Mouse (Mus musculus) intestine, embryonic 14.5 days (tissue): ENCODE results near the gene Pold4. TPM values are rescaled to one million over a fixed set of nuclear protein-coding genes. Genes with fewer than 3 reads are reported as not detected.

Experiments
- ATAC-seq: fragments of 200-750 bp; cut with Nextera tagmentation; replicated peaks from 2 replicates; pipeline ENCODE4 v1.8.0; 2017; ENCODE audit warnings: low read depth, moderate number of reproducible peaks, moderate TSS enrichment, moderate library complexity; ENCODE audit not compliant: low FRiP score, low TSS enrichment
- DNase-seq: peaks from one replicate; pipeline ENCODE4 v3.0.0-alpha.2; 2018; ENCODE audit warnings: low spot score
- H3K27ac ChIP-seq: fragments of 300-500 bp; sonication (generic); 2 replicates; pipeline ENCODE4 v1.5.1; 2014; ENCODE audit warnings: low read depth, mild to moderate bottlenecking, control low read depth
- H3K27me3 ChIP-seq: fragments of 300-500 bp; sonication (generic); replicated peaks from 2 replicates; pipeline ENCODE4 v1.6.1; 2014; ENCODE audit warnings: low read length, control low read depth; ENCODE audit not compliant: control insufficient read depth, insufficient read depth
- H3K36me3 ChIP-seq: fragments of 300-500 bp; sonication (generic); 2 replicates; pipeline ENCODE4 v1.6.1; 2014; ENCODE audit warnings: low read length, control low read depth; ENCODE audit not compliant: control insufficient read depth, insufficient read depth
- H3K4me1 ChIP-seq: fragments of 300-500 bp; sonication (generic); replicated peaks from 2 replicates; pipeline ENCODE4 v1.6.1; 2014; ENCODE audit warnings: low read length, control low read depth, mixed read lengths; ENCODE audit not compliant: control insufficient read depth, insufficient read depth
- H3K4me2 ChIP-seq: fragments of 300-500 bp; sonication (generic); 2 replicates; pipeline ENCODE4 v1.6.1; 2014; ENCODE audit warnings: low read length
- H3K4me3 ChIP-seq: fragments of 300-500 bp; sonication (generic); 2 replicates; pipeline ENCODE4 v1.5.1; 2014; ENCODE audit warnings: low read depth, low read length, control low read depth, mixed read lengths
- H3K9ac ChIP-seq: fragments of 300-500 bp; sonication (generic); 2 replicates; pipeline ENCODE4 v1.6.1; 2014; ENCODE audit warnings: mild to moderate bottlenecking, low read length
- H3K9me3 ChIP-seq: fragments of 300-500 bp; sonication (generic); 2 replicates; pipeline ENCODE4 v1.6.1; 2016; ENCODE audit warnings: low read length, control low read depth; ENCODE audit not compliant: control insufficient read depth
- WGBS: fragments of 180-500 bp; shearing (Covaris S2); extraction: QIAGEN DNeasy Blood & Tissue Kit; methylation state at CpG from one replicate; pipeline ENCODE4 v1.1.7; 2014; 5-methylcytosine and 5-hydroxymethylcytosine counted together
- polyA plus RNA-seq: library from polyadenylated mRNA; unstranded; fragments of >200 nt; fragmentation: Nextera tagmentation; extraction: Ambion mirVana; gene quantifications from 2 replicates; pipeline ENCODE4 v1.2.1, GENCODE M21; 2014

Pold4 gene
- polyA plus RNA-seq, 1 experiment from 2014 or later: 30.9 TPM

DNA sequence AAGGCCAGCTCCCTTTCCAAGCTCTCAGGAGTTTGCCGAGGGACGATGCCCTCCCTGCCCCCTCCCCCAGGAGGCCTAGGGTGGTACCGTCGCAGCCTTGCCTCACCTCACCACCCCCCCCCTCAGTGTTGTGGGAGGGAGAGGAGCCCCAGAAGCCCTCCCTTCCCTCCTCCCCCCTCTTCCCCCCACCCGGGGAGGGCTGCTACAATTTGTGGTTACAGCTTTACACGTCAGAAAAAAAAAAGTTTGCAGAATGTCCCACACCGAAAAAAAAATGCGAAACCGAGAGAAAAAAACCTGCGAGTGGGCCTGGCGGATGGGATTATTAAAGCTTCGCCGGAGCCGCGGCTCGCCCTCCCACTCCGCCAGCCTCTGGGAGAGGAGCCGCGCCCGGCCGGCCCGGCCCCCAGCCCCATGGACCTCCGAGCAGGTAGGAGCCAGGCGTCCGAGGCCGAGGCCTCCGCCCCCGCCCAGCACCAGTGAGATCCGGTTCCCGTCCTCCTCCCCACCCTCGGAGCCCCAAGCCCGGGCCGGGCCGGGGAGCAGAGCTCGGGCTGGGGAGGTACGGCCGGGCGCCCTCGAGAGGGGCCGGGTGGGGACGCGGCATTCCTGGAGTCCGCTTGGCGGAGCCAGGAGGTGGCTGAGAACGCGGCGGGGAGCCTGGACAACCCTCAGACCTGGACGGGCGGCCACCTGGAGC is 17.5 kb upstream of the Pold4 start, which contains the start of the genes Clcf1 and AC109138.7:
Gene Clcf1 (plus strand): TSS at position 168 of the 700 bp plus-strand sequence.
Gene AC109138.7 (plus strand): TSS at position 287 of the 700 bp plus-strand sequence.
- Histone ChIP-seq H3K27ac (peak within 1 kb of the TSS; percentile 94), H3K4me1 (peaks cover 53% of the 10 kb centered on the region), H3K4me3 (peak within 1 kb of the TSS; percentile 84), H3K27me3 (no peaks in the 10 kb centered on the region), H3K9me3 (no peaks in the 10 kb centered on the region), H3K9ac (peak within 1 kb of the TSS; percentile 97), H3K36me3 (no peaks in the 10 kb centered on the region), H3K4me2 (peak within 1 kb of the TSS; percentile 81)
- DNase-seq (peak; percentile 81), ATAC-seq (peak; percentile 47)
- WGBS: under 1% methylated on average over 48 of the region's 49 CpGs

DNA sequence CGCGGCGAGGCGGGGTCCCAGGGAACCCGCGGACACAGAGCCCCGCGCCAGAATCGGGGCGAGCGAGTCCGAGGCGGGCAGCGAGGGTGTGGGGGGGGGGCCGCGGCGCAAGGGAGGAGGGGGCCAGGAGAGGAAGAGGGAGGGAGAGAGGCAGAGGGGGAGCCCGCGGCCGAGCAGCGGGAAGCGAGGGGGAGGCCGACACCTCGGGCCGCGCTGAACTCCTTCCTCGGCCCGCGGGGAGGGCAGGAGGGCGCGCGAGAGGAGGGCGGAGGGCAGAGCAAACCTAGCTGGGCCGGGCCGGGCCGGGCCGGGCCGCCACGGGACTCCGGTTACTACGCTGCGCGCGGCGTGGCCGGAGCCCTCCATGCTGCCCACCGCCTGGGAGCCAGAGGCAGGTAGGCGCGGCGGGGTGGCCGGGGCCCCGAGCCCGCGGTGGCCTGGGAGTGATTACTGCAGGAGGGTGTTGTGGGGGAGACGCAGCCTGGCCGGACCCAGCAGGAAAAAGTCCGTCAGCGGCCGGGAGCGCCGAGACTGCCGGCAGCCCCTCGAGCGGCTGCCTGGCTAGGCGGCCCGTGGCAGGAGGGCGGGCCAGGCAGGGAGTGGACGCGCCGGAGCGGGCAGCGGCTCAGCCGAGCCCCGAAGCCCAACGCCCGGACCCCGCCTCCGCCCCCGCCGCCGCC is 16.8 kb upstream of the Pold4 start:
- peaks cover 59% of the 10 kb centered on the region for H3K4me1 ChIP-seq
- peak; percentile 79 for DNase-seq
- WGBS: under 1% methylated on average over 60 of the region's 81 CpGs

DNA sequence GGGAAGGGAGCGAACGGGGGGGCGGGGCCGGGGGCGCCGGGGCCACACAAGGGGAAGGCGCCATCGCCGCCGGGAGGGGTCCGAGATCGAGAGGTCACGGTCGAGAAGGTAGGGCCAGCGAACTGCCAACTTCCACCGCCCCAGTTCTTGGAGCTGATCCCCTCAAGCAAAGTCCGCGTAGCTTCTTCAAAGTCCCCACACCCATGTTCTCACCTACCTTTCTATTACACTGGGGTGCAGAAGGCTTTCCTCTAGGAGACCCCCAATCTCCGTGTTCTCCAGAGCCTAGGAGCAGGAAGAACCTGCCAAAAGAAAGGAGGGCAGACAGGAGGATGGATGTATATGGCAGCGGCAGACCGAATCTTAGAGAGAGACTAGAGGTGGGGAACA is 16.3 kb upstream of the Pold4 start:
- H3K9ac ChIP-seq: peak overlapping the region; percentile 97
- ATAC-seq: no peak
- no peaks in the 10 kb centered on the region for H3K9me3 ChIP-seq
- peak overlapping the region; percentile 81 for H3K4me2 ChIP-seq
- peak overlapping the region; percentile 94 for H3K27ac ChIP-seq
- H3K4me1 ChIP-seq: peaks cover 64% of the 10 kb centered on the region
- DNase-seq: no peak
- WGBS: 2% methylated on average over 20 of the region's 21 CpGs
- H3K4me3 ChIP-seq: peak overlapping the region; percentile 84
- no peaks in the 10 kb centered on the region for H3K36me3 ChIP-seq
- no peaks in the 10 kb centered on the region for H3K27me3 ChIP-seq

More for the DNA sequence above, 16.8 kb upstream of the Pold4 start:
- ATAC-seq: peak; percentile 8; the same call in 1 of the 2 replicates
- no peaks in the 10 kb centered on the region for H3K9me3 ChIP-seq
- no peaks in the 10 kb centered on the region for H3K27me3 ChIP-seq
- peak overlapping the region; percentile 97 for H3K9ac ChIP-seq
- H3K27ac ChIP-seq: peak overlapping the region; percentile 94
- H3K4me2 ChIP-seq: peak overlapping the region; percentile 81
- peak overlapping the region; percentile 84 for H3K4me3 ChIP-seq
- no peaks in the 10 kb centered on the region for H3K36me3 ChIP-seq

GRCm38 (mm10) chr19:4216041-4216685 is 15.5 kb upstream of the Pold4 start:
- Histone ChIP-seq H3K9ac (no peak overlapping the region), H3K4me3 (peak overlapping the region; percentile 84), H3K27me3 (no peaks in the 10 kb centered on the region), H3K4me2 (peak overlapping the region; percentile 81), H3K27ac (peak overlapping the region; percentile 94), H3K36me3 (no peaks in the 10 kb centered on the region), H3K4me1 (peaks cover 71% of the 10 kb centered on the region), H3K9me3 (no peaks in the 10 kb centered on the region)
- ATAC-seq: no peak; the same call in 1 of the 2 replicates
- WGBS: 14% methylated on average over 14 of the region's 14 CpGs
- no peak for DNase-seq

GRCm38 (mm10) chr19:4217140-4217539 is 14.6 kb upstream of the Pold4 start:
- no peak overlapping the region; the same call in 1 of the 2 replicates for H3K4me3 ChIP-seq
- H3K36me3 ChIP-seq: peaks cover 4% of the 10 kb centered on the region
- DNase-seq (no peak), ATAC-seq (no peak)
- no peaks in the 10 kb centered on the region for H3K9me3 ChIP-seq
- WGBS: 4% methylated on average over 5 of the region's 5 CpGs
- H3K4me1 ChIP-seq: peaks cover 80% of the 10 kb centered on the region
- peak overlapping the region; percentile 94 for H3K27ac ChIP-seq
- H3K27me3 ChIP-seq: no peaks in the 10 kb centered on the region
- no peak overlapping the region for H3K9ac ChIP-seq
- H3K4me2 ChIP-seq: peak overlapping the region; percentile 81

GRCm38 (mm10) chr19:4217855-4218254 is 13.8 kb upstream of the Pold4 start:
- H3K27ac ChIP-seq: peak overlapping the region; percentile 94
- peak overlapping the region; percentile 81 for H3K4me2 ChIP-seq
- H3K4me3 ChIP-seq: no peak overlapping the region
- H3K27me3 ChIP-seq: no peaks in the 10 kb centered on the region
- peaks cover 7% of the 10 kb centered on the region for H3K36me3 ChIP-seq
- H3K9ac ChIP-seq: no peak overlapping the region
- 17% methylated on average over 3 of the region's 3 CpGs for WGBS
- ATAC-seq (no peak), DNase-seq (no peak)
- peaks cover 78% of the 10 kb centered on the region for H3K4me1 ChIP-seq
- no peaks in the 10 kb centered on the region for H3K9me3 ChIP-seq

GRCm38 (mm10) chr19:4218293-4218692 is 13.4 kb upstream of the Pold4 start:
- no peak for ATAC-seq
- Histone ChIP-seq H3K9ac (no peak overlapping the region), H3K36me3 (peaks cover 7% of the 10 kb centered on the region), H3K4me3 (no peak overlapping the region), H3K27me3 (no peaks in the 10 kb centered on the region), H3K4me2 (peak overlapping the region; percentile 81; the same call in 1 of the 2 replicates), H3K27ac (peak overlapping the region; percentile 94), H3K4me1 (peaks cover 74% of the 10 kb centered on the region), H3K9me3 (no peaks in the 10 kb centered on the region)
- no peak for DNase-seq
- WGBS: 53% methylated on average over 11 of the region's 11 CpGs

DNA sequence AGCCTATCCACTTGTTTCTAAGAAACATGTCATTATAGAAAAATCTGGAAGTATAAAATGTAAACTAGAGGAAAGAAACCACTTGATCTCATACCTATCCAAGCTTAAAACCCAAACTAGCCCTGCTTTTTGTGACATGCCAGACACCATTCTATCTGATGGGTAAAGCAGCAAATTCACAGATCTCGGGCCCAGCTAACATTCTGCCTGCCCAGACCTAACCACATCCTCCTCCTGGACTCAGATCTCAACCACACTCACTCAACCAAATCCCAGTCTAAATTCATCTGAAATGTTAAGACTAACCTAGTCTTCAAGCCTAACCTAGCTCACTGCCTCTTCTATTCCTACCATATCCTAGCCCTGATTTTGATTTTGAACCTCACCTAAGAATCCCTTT is 12.9 kb upstream of the Pold4 start:
- H3K9me3 ChIP-seq: no peaks in the 10 kb centered on the region
- H3K9ac ChIP-seq: no peak overlapping the region
- ATAC-seq (no peak), DNase-seq (no peak)
- peaks cover 69% of the 10 kb centered on the region for H3K4me1 ChIP-seq
- H3K27ac ChIP-seq: 0 out of 2 replicates have a peak overlapping the region, but pooled peaks have one; percentile 94
- H3K27me3 ChIP-seq: no peaks in the 10 kb centered on the region
- WGBS: 56% methylated on average over 1 of the region's 1 CpGs
- H3K4me3 ChIP-seq: no peak overlapping the region
- H3K4me2 ChIP-seq: no peak overlapping the region
- peaks cover 7% of the 10 kb centered on the region for H3K36me3 ChIP-seq
